Mouse (Mus musculus): ENCODE results near the gene 1700028P14Rik. TPM values are rescaled to one million over a fixed set of nuclear protein-coding genes. Genes with fewer than 3 reads are reported as not detected.

The 1700028P14Rik gene
- total and polyA plus RNA-seq, 2 experiments from 2014 or later, result 0.33 to 1.7 TPM

GRCm38 (mm10) chr19:23545604-23546003 lies 107.0 kb downstream of the 1700028P14Rik start:
- Histone ChIP-seq H3K36me3 (ENCODE audit: insufficient read depth, low read length) (no peaks in the 10 kb centered on the region), H3K27ac (ENCODE audit: low read depth, low read length) (no peak overlapping the region), H3K4me1 (ENCODE audit: insufficient read depth, low read length) (no peaks in the 10 kb centered on the region), H3K9me3 (ENCODE audit: low read length) (no peaks in the 10 kb centered on the region), H3K4me3 (ENCODE audit: low read depth, low read length) (no peak overlapping the region), H3K27me3 (ENCODE audit: insufficient read depth, low read length) (no peaks in the 10 kb centered on the region), H3K4me2 (ENCODE audit: low read depth, low read length, poor library complexity, severe bottlenecking) (no peak overlapping the region), H3K9ac (replicated peaks; ENCODE audit: low read length, poor library complexity, severe bottlenecking) (no peak overlapping the region)
- ATAC-seq (ENCODE audit: low FRiP score), result no peak
- DNase-seq (ENCODE audit: low spot score), result peak; percentile 61
- peak; percentile 75 for TF ChIP-seq CTCF (IDR thresholded peaks at IDR 0.05)

GRCm38 (mm10) chr19:23543244-23544004 lies 109.2 kb downstream of the 1700028P14Rik start:
- Histone ChIP-seq H3K4me3 (ENCODE audit: low read depth, low read length) (no peak overlapping the region), H3K4me2 (ENCODE audit: low read depth, low read length, poor library complexity, severe bottlenecking) (no peak overlapping the region), H3K9me3 (ENCODE audit: low read length) (no peaks in the 10 kb centered on the region), H3K27ac (ENCODE audit: low read depth, low read length) (no peak overlapping the region), H3K36me3 (ENCODE audit: insufficient read depth, low read length) (no peaks in the 10 kb centered on the region), H3K27me3 (ENCODE audit: insufficient read depth, low read length) (no peaks in the 10 kb centered on the region), H3K4me1 (ENCODE audit: insufficient read depth, low read length) (no peaks in the 10 kb centered on the region), H3K9ac (replicated peaks; ENCODE audit: low read length, poor library complexity, severe bottlenecking) (no peak overlapping the region)
- TF ChIP-seq CTCF (IDR thresholded peaks at IDR 0.05), result no peak
- ATAC-seq (ENCODE audit: low FRiP score), result no peak
- DNase-seq (ENCODE audit: low spot score), result no peak
- WGBS, result 54% methylated on average over 11 of the region's 11 CpGs

DNA sequence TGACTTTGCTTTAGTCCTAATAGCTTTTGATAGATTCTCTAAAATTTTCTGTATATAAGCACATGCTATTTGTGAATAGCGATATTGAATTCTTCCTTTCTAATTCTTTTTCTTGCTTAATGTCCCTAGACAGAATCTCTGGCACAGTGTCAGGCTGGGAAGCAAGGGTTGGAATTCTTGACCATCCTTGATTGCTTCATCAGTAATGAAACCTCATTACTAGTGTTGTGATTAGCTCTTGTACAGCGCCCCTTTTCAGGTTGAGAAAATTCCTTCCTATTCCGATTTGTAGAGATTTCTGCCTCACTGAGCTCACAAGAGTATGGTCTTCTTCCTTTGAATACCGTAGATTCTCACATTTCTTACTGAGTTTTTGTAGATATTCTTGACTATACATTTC lies 109.9 kb downstream of the 1700028P14Rik start:
- Histone ChIP-seq H3K27ac (ENCODE audit: low read depth, low read length) (no peak overlapping the region), H3K9ac (replicated peaks; ENCODE audit: low read length, poor library complexity, severe bottlenecking) (no peak overlapping the region), H3K27me3 (ENCODE audit: insufficient read depth, low read length) (no peaks in the 10 kb centered on the region), H3K4me1 (ENCODE audit: insufficient read depth, low read length) (no peaks in the 10 kb centered on the region), H3K36me3 (ENCODE audit: insufficient read depth, low read length) (no peaks in the 10 kb centered on the region), H3K4me3 (ENCODE audit: low read depth, low read length) (no peak overlapping the region), H3K4me2 (ENCODE audit: low read depth, low read length, poor library complexity, severe bottlenecking) (no peak overlapping the region), H3K9me3 (ENCODE audit: low read length) (no peaks in the 10 kb centered on the region)
- ATAC-seq (ENCODE audit: low FRiP score) (no peak), DNase-seq (ENCODE audit: low spot score) (no peak)
- 87% methylated on average over 4 of the region's 4 CpGs for WGBS
- no peak for TF ChIP-seq CTCF (IDR thresholded peaks at IDR 0.05)

- Histone ChIP-seq H3K36me3 (ENCODE audit: insufficient read depth, low read length) (no peaks in the 10 kb centered on the region), H3K27me3 (ENCODE audit: insufficient read depth, low read length) (no peaks in the 10 kb centered on the region), H3K4me2 (ENCODE audit: low read depth, low read length, poor library complexity, severe bottlenecking) (no peak overlapping the region), H3K9ac (replicated peaks; ENCODE audit: low read length, poor library complexity, severe bottlenecking) (no peak overlapping the region), H3K27ac (ENCODE audit: low read depth, low read length) (no peak overlapping the region), H3K4me1 (ENCODE audit: insufficient read depth, low read length) (no peaks in the 10 kb centered on the region), H3K4me3 (ENCODE audit: low read depth, low read length) (no peak overlapping the region), H3K9me3 (ENCODE audit: low read length) (no peaks in the 10 kb centered on the region)
- TF ChIP-seq CTCF (IDR thresholded peaks at IDR 0.05), result no peak
- 93% methylated on average over 3 of the region's 3 CpGs for WGBS
- DNase-seq (ENCODE audit: low spot score) (no peak), ATAC-seq (ENCODE audit: low FRiP score) (no peak)
Observed at GRCm38 (mm10) chr19:23535700-23536099, 116.9 kb downstream of the 1700028P14Rik start.

- peak; percentile 77 for DNase-seq (ENCODE audit: low spot score)
- H3K4me2 ChIP-seq (ENCODE audit: low read depth, low read length, poor library complexity, severe bottlenecking), result no peak overlapping the region
- no peak overlapping the region for H3K9ac ChIP-seq (replicated peaks; ENCODE audit: low read length, poor library complexity, severe bottlenecking)
- no peaks in the 10 kb centered on the region for H3K36me3 ChIP-seq (ENCODE audit: insufficient read depth, low read length)
- 22% methylated on average over 4 of the region's 4 CpGs for WGBS
- no peak for TF ChIP-seq CTCF (IDR thresholded peaks at IDR 0.05)
- no peaks in the 10 kb centered on the region for H3K27me3 ChIP-seq (ENCODE audit: insufficient read depth, low read length)
- H3K4me3 ChIP-seq (ENCODE audit: low read depth, low read length), result no peak overlapping the region
- no peaks in the 10 kb centered on the region for H3K9me3 ChIP-seq (ENCODE audit: low read length)
- no peaks in the 10 kb centered on the region for H3K4me1 ChIP-seq (ENCODE audit: insufficient read depth, low read length)
- no peak for ATAC-seq (ENCODE audit: low FRiP score)
- H3K27ac ChIP-seq (ENCODE audit: low read depth, low read length), result no peak overlapping the region
Observed at GRCm38 (mm10) chr19:23531899-23532298, 120.7 kb downstream of the 1700028P14Rik start.

GRCm38 (mm10) chr19:23523711-23524110 lies 128.9 kb downstream of the 1700028P14Rik start:
- ATAC-seq (ENCODE audit: low FRiP score), result no peak

More at GRCm38 (mm10) chr19:23523711-23524110, 128.9 kb downstream of the 1700028P14Rik start:
- Histone ChIP-seq H3K4me2 (ENCODE audit: low read depth, low read length, poor library complexity, severe bottlenecking) (no peak overlapping the region), H3K4me3 (ENCODE audit: low read depth, low read length) (no peak overlapping the region), H3K36me3 (ENCODE audit: insufficient read depth, low read length) (no peaks in the 10 kb centered on the region), H3K9me3 (ENCODE audit: low read length) (no peaks in the 10 kb centered on the region), H3K27ac (ENCODE audit: low read depth, low read length) (no peak overlapping the region), H3K27me3 (ENCODE audit: insufficient read depth, low read length) (no peaks in the 10 kb centered on the region), H3K4me1 (ENCODE audit: insufficient read depth, low read length) (no peaks in the 10 kb centered on the region), H3K9ac (replicated peaks; ENCODE audit: low read length, poor library complexity, severe bottlenecking) (no peak overlapping the region)
- peak; percentile 83 for TF ChIP-seq CTCF (IDR thresholded peaks at IDR 0.05)
- WGBS, result 0% methylated on average over 1 of the region's 1 CpGs
- peak; percentile 60 for DNase-seq (ENCODE audit: low spot score)

All from midbrain, postnatal 0 days (tissue).